Mouse (Mus musculus): ENCODE measurements at regions not wholly inside any gene's neighbourhood (a gene's known extent, or its start where the extent isn't known, plus 50 kb on each side); places are given as distances from the start of the nearest gene placed in this dataset.

GRCm38 (mm10) chr8:78877423-78877822 lies 56.5 kb upstream of the Lsm6 start:
- no peak for DNase-seq (ENCODE audit: low spot score in 2 of 2)

DNA sequence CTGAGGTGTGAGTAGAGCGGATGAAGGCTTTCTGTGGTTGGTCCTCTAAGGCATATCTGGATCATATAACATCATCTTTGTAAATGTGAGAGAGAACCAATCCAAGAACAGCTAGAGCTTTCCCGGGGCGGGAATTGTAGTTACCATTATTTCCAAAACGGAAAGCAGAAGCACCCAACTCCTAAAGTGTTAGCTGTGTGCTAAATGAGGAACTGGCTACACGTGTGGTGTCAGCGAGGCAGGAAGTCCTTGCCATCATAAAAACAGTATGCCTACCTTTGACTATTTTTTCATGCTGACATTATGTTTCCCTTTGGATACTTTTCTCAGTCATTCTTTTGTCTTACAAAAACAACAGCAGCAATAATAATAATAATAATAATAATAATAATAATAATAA lies 68.8 kb upstream of the Lsm6 start:
- no peak for DNase-seq (ENCODE audit: low spot score in 2 of 2)

DNA sequence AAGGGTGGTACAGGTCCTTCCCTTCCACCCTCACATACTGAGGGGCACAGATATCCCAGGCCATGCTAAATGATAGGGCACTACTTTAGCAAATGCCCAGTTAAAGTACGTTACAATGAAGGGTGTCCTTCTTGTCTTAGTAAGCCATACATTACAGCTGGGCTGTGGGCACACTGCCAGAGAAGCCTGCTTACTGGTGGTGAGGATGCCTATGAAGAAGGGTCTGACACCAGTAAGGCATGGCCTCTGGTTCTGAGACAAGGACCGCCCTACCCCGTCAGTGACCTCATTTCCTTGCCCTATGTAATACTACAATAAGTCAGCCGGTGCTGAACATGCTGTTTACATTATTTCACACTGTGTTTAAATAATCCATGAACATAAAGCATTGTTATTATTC lies 69.6 kb upstream of the Lsm6 start:
- DNase-seq (ENCODE audit: low spot score in 2 of 2) = no peak

DNA sequence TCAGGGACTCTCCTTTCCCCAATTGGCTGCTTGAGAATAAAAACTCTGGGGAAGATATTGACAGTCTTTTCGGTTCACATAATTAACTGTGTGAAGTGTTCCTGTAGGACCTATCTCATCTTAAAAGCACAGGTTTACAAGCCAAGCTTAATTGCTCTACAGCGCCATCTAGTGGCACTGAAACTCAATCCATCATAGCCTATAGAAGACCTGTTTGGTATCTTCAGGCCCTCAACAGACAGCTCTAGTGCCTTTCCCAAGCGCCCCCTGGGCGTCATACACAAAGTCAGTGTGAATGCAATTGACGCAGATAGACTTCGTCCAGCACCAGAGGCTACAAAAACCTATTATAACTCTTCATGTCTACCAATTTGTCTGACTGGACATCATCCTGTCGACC lies 78.9 kb upstream of the Lsm6 start:
- peak; percentile 55 to 84 for DNase-seq (ENCODE audit: low spot score in 2 of 2)

GRCm38 (mm10) chr8:78903034-78903433 lies 82.1 kb upstream of the Lsm6 start:
- no peak for DNase-seq (ENCODE audit: low spot score in 2 of 2)

GRCm38 (mm10) chr8:78907918-78908317 lies 87.0 kb upstream of the Lsm6 start:
- no peak for DNase-seq (ENCODE audit: low spot score in 2 of 2)

GRCm38 (mm10) chr8:78911288-78911873 lies 90.4 kb upstream of the Lsm6 start:
- DNase-seq (ENCODE audit: low spot score in 2 of 2) = no peak

DNA sequence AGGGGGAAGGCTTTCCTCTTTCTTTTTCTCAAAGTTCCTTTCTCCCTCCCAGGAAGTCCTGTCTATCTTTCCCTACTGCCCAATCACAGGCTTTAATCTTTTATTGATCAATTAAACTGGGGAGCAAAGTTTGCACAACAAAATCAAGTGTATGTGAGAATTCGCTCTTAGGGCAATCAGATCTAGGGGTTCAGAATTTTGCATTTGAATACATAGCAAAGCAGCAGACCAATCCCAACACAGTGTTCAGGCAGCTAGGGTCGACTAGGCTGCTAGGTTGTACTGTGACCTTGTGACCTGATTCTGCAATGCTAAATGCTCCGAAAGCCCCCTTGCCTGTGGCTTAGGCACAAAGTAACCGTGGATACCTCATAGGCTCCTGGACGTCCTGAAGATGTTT lies 91.5 kb upstream of the Lsm6 start:
- no peak for DNase-seq (ENCODE audit: low spot score in 2 of 2)

DNA sequence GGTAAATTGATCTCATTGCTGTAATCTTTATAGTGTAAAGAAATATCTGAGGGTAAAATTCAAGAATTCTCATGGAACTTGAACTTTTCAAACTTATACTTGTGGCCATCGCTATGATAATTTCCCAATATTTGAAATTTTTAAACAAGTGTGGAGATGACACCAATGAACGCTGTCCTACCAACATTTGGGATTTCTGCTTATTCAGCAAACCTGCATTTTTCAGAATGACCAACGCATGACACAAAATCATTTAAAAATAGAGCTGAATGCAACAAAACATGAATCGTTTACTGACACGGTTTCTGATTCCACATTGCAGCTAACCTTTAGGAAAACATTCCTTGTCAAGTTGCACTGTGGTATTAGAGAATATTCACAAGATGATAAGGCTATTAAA lies 92.9 kb upstream of the Lsm6 start:
- no peak for DNase-seq (ENCODE audit: low spot score in 2 of 2)

- DNase-seq (ENCODE audit: low spot score in 2 of 2) = no peak
Measured at GRCm38 (mm10) chr8:78930610-78931397, 97.4 kb upstream of the Zfp827 start.

- DNase-seq (ENCODE audit: low spot score in 2 of 2) = no peak
Measured at GRCm38 (mm10) chr8:78932069-78932468, 96.2 kb upstream of the Zfp827 start.

GRCm38 (mm10) chr8:78940049-78940448 lies 88.2 kb upstream of the Zfp827 start:
- DNase-seq (ENCODE audit: low spot score in 2 of 2) = no peak

DNA sequence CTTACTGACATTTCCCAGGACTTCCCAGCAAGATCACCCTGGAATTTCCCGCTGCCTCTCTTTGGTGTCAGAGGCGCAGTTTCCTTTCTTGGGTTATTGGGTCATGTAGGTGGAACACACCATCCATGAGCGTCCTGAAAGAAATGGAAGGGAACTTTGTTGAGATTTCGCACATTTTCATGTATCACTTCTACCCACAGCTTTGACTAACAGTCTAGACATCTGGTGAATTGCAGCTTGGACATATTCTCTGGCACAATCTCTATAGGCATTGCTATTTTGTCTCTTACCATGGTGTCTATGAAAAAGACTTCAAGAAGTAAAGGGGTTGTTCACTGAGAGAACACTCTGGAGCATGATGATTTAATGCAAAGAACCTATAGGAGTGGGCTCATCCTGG lies 86.7 kb upstream of the Zfp827 start:
- DNase-seq (ENCODE audit: low spot score in 2 of 2) = no peak

DNA sequence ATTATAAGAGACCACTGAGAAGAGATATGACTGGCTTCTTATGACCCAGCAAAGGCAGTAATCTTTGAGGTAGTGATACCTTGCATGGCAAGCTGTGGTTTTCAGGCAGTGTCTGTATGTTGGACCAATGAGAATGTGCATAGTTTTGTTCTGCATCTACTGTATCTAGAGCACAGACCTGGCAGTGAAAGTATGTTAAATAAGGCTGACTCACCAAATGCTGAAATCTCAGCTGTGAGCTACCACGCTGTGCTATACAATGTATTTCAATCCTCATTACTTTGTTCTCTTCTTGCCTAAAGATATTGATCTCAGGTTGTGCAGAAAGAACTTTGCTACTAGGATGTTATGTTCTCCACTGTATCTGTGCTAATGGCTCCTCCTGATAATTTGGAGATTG lies 83.9 kb upstream of the Zfp827 start:
- no peak for DNase-seq (ENCODE audit: low spot score in 2 of 2)

DNA sequence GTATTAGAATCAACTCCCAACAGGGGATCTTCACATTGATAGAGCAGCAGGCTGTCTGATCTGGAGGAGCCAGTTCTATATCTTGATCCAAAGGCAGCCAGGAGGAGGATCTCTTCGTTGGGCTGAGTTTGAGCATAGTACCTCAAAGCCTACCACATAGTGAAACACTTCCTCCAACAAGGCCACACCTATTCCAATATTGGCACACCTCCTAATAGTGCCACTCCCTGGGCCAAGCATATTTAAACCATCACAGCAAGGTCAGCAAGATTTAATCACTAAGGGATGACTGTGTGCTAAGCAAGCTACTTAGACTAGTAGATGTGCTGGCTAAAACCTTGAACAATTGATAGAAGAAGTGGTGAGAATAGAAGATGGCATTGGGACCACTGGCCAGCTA lies 82.6 kb upstream of the Zfp827 start:
- peak in 1 of 2 experiments; percentile 2 for DNase-seq (ENCODE audit: low spot score in 2 of 2)

- DNase-seq (ENCODE audit: low spot score in 2 of 2) = no peak
Measured at GRCm38 (mm10) chr8:78946085-78946484, 82.2 kb upstream of the Zfp827 start.

- DNase-seq (ENCODE audit: low spot score in 2 of 2) = no peak
Measured at GRCm38 (mm10) chr8:78975034-78975433, 53.2 kb upstream of the Zfp827 start.

All from spleen, postnatal 4 days (tissue).